Mouse (Mus musculus) liver, postnatal 0 days (tissue): ENCODE measurements at regions not wholly inside any gene's neighbourhood (a gene's known extent, or its start where the extent isn't known, plus 50 kb on each side); places are given as distances from the start of the nearest gene placed in this dataset.

ENCODE experiments used
- CTCF ChIP-seq: sonication (generic); IDR thresholded peaks from 2 replicates; pipeline ENCODE4 v1.5.1; 2016; ENCODE audit warnings: antibody characterized with exemption, low read depth
- EP300 ChIP-seq: IDR thresholded peaks from 2 replicates; pipeline ENCODE4 v1.6.1; 2016; ENCODE audit warnings: antibody characterized with exemption, low read depth, mild to moderate bottlenecking

DNA sequence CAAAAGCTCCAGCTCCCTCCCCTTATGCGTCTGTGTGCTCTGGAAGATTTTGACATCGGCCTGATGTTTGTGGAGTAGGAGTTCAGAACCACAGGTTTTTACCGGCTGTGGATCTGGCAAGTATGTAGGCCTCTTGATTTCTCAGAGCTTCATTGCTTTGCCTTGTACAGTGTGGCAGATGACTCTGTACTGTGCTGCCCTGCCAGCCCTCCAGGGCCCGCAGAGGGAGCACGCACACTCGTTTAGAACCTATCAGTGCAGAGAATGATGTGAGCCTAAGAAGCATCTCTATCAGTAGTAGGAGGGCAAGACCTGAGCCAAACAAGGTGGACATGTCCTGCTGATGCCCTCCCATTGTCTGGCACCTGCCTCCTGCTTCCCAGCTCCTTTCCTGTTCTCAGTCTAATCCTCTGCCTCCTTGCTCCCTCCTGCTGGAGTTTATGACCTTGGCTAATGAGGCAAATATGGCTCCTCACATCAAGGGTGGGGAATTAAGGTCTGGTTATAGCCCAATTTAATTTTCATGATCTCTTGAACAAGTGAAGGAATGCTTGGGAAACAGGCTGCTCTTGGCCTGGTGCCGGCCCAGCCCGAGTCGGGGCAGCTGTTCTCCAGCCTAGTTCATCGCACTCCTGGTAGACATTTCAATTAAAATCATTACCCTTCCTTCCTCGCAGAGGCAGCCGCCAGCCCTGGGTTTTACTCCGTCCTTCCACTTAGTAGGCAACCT lies 344.5 kb downstream of the Tmem38b start:
- TF ChIP-seq EP300 (no peak), CTCF (no peak)
